Mouse (Mus musculus) embryonic facial prominence, embryonic 13.5 days (tissue): ENCODE measurements around the gene Itga3. TPM values are rescaled to one million over a fixed set of nuclear protein-coding genes. Genes with fewer than 3 reads are reported as not detected.

Source experiments
- ATAC-seq: fragments of 200-750 bp; cut with Nextera tagmentation; 2 replicates; pipeline ENCODE4 v1.8.0; 2017; ENCODE audit warnings: low read depth; ENCODE audit not compliant: insufficient number of reproducible peaks, insufficient read depth, low FRiP score, low TSS enrichment
- H3K27ac ChIP-seq: fragments of 300-500 bp; sonication (generic); 2 replicates; pipeline ENCODE4 v1.5.1; 2015; ENCODE audit warnings: moderate library complexity, mild to moderate bottlenecking, inconsistent platforms
- H3K27me3 ChIP-seq: fragments of 300-500 bp; sonication (generic); 2 replicates; pipeline ENCODE4 v1.6.1; 2015; ENCODE audit warnings: mild to moderate bottlenecking, inconsistent platforms
- H3K36me3 ChIP-seq: fragments of 300-500 bp; sonication (generic); 2 replicates; pipeline ENCODE4 v1.6.1; 2015; ENCODE audit warnings: mild to moderate bottlenecking, inconsistent platforms
- H3K4me1 ChIP-seq: fragments of 300-500 bp; sonication (generic); 2 replicates; pipeline ENCODE4 v1.6.1; 2015; ENCODE audit warnings: inconsistent platforms
- H3K4me2 ChIP-seq: fragments of 300-500 bp; sonication (generic); 2 replicates; pipeline ENCODE4 v1.6.1; 2015; ENCODE audit warnings: moderate library complexity, mild to moderate bottlenecking, inconsistent platforms
- H3K4me3 ChIP-seq: fragments of 300-500 bp; sonication (generic); 2 replicates; pipeline ENCODE4 v1.5.1; 2015; ENCODE audit warnings: mild to moderate bottlenecking, inconsistent platforms
- H3K9ac ChIP-seq: fragments of 300-500 bp; sonication (generic); 2 replicates; pipeline ENCODE4 v1.6.1; 2015; ENCODE audit warnings: mild to moderate bottlenecking, inconsistent platforms
- H3K9me3 ChIP-seq: fragments of 300-500 bp; sonication (generic); 2 replicates; pipeline ENCODE4 v1.6.1; 2016; ENCODE audit warnings: inconsistent platforms
- WGBS: fragments of 180-500 bp; shearing (Covaris S2); methylation state at CpG from one replicate; pipeline ENCODE4 v1.1.7; 2015; ENCODE audit warnings: mixed read lengths; 5-methylcytosine and 5-hydroxymethylcytosine counted together
- polyA plus RNA-seq: library from polyadenylated mRNA; unstranded; fragments of >200 nt; fragmentation: Nextera tagmentation; extraction: Ambion mirVana; gene quantifications from 2 replicates; pipeline ENCODE4 v1.2.1, GENCODE M21; 2015

Gene Itga3
- polyA plus RNA-seq, 1 experiment from 2014 or later = 7.0 TPM

- Histone ChIP-seq H3K9ac (peak overlapping the region; percentile 94), H3K36me3 (peaks cover 32% of the 10 kb centered on the region), H3K9me3 (no peaks in the 10 kb centered on the region), H3K4me1 (peaks cover 63% of the 10 kb centered on the region), H3K4me3 (peak overlapping the region; percentile 93), H3K27ac (peak overlapping the region; percentile 97), H3K27me3 (no peaks in the 10 kb centered on the region), H3K4me2 (peak overlapping the region; percentile 81)
- no peak for ATAC-seq
- 33% methylated on average over 15 of the region's 15 CpGs for WGBS
Measured at GRCm38 (mm10) chr11:95008661-95009628, 67.7 kb downstream of the Itga3 start.

- peak overlapping the region; percentile 45 for H3K4me3 ChIP-seq
- peaks cover 37% of the 10 kb centered on the region for H3K36me3 ChIP-seq
- no peaks in the 10 kb centered on the region for H3K27me3 ChIP-seq
- H3K4me2 ChIP-seq = peak overlapping the region; percentile 72
- H3K27ac ChIP-seq = peak overlapping the region; percentile 78
- H3K9ac ChIP-seq = peak overlapping the region; percentile 72; the same call in 1 of the 2 replicates
- no peaks in the 10 kb centered on the region for H3K9me3 ChIP-seq
- peaks cover 51% of the 10 kb centered on the region for H3K4me1 ChIP-seq
- WGBS = 56% methylated on average over 3 of the region's 3 CpGs
- ATAC-seq = no peak
Measured at GRCm38 (mm10) chr11:95007418-95007817, 69.2 kb downstream of the Itga3 start.

GRCm38 (mm10) chr11:95006525-95007219 is 69.9 kb downstream of the Itga3 start:
- peak; percentile 20 for ATAC-seq

GRCm38 (mm10) chr11:95006038-95006437 is 70.6 kb downstream of the Itga3 start:
- Histone ChIP-seq H3K9me3 (no peaks in the 10 kb centered on the region), H3K9ac (peak overlapping the region; percentile 72; the same call in 1 of the 2 replicates), H3K4me3 (peak overlapping the region; percentile 45), H3K27me3 (no peaks in the 10 kb centered on the region), H3K4me2 (peak overlapping the region; percentile 72), H3K36me3 (peaks cover 49% of the 10 kb centered on the region), H3K27ac (peak overlapping the region; percentile 78), H3K4me1 (peaks cover 41% of the 10 kb centered on the region)
- 30% methylated on average over 4 of the region's 4 CpGs for WGBS
- ATAC-seq = no peak

More at GRCm38 (mm10) chr11:95006525-95007219, 69.9 kb downstream of the Itga3 start:
- Histone ChIP-seq H3K4me2 (peak overlapping the region; percentile 72), H3K36me3 (peaks cover 44% of the 10 kb centered on the region), H3K4me3 (peak overlapping the region; percentile 45), H3K9me3 (no peaks in the 10 kb centered on the region), H3K4me1 (peaks cover 44% of the 10 kb centered on the region), H3K27me3 (no peaks in the 10 kb centered on the region), H3K27ac (peak overlapping the region; percentile 78), H3K9ac (peak overlapping the region; percentile 72)
- WGBS = under 1% methylated on average over 27 of the region's 27 CpGs

GRCm38 (mm10) chr11:95004937-95005198 is 71.7 kb downstream of the Itga3 start:
- H3K27ac ChIP-seq = peak overlapping the region; percentile 11; the same call in 1 of the 2 replicates
- H3K4me1 ChIP-seq = peaks cover 50% of the 10 kb centered on the region
- no peak overlapping the region for H3K4me3 ChIP-seq
- WGBS = 54% methylated on average over 6 of the region's 6 CpGs
- peak overlapping the region; percentile 17 for H3K9ac ChIP-seq
- no peaks in the 10 kb centered on the region for H3K9me3 ChIP-seq
- no peaks in the 10 kb centered on the region for H3K27me3 ChIP-seq
- no peak for ATAC-seq
- H3K4me2 ChIP-seq = no peak overlapping the region
- peaks cover 61% of the 10 kb centered on the region for H3K36me3 ChIP-seq

- no peak for ATAC-seq
- H3K4me2 ChIP-seq = no peak overlapping the region
Measured at GRCm38 (mm10) chr11:95004136-95004936, 72.3 kb downstream of the Itga3 start.

GRCm38 (mm10) chr11:95002705-95003104 is 73.9 kb downstream of the Itga3 start:
- Histone ChIP-seq H3K9me3 (no peaks in the 10 kb centered on the region), H3K4me2 (no peak overlapping the region), H3K36me3 (peaks cover 83% of the 10 kb centered on the region), H3K27me3 (no peaks in the 10 kb centered on the region), H3K9ac (no peak overlapping the region), H3K4me3 (no peak overlapping the region), H3K4me1 (peaks cover 37% of the 10 kb centered on the region), H3K27ac (no peak overlapping the region)
- no peak for ATAC-seq
- WGBS = 92% methylated on average over 8 of the region's 8 CpGs

More at GRCm38 (mm10) chr11:95004136-95004936, 72.3 kb downstream of the Itga3 start:
- Histone ChIP-seq H3K36me3 (peaks cover 66% of the 10 kb centered on the region), H3K9ac (peak overlapping the region; percentile 17), H3K27ac (peak overlapping the region; percentile 11; the same call in 1 of the 2 replicates), H3K4me3 (no peak overlapping the region), H3K4me1 (peaks cover 48% of the 10 kb centered on the region), H3K27me3 (no peaks in the 10 kb centered on the region), H3K9me3 (no peaks in the 10 kb centered on the region)
- 83% methylated on average over 12 of the region's 12 CpGs for WGBS

- no peak overlapping the region for H3K9ac ChIP-seq
- H3K27me3 ChIP-seq = no peaks in the 10 kb centered on the region
- peaks cover 92% of the 10 kb centered on the region for H3K36me3 ChIP-seq
- H3K4me1 ChIP-seq = peaks cover 27% of the 10 kb centered on the region
- no peak overlapping the region for H3K4me2 ChIP-seq
- H3K27ac ChIP-seq = peak overlapping the region; percentile 68; the same call in 1 of the 2 replicates
- no peaks in the 10 kb centered on the region for H3K9me3 ChIP-seq
- H3K4me3 ChIP-seq = no peak overlapping the region
- WGBS = 85% methylated on average over 21 of the region's 21 CpGs
- ATAC-seq = no peak
Measured at GRCm38 (mm10) chr11:95001584-95002347, 74.8 kb downstream of the Itga3 start.

- WGBS = 2% methylated on average over 8 of the region's 8 CpGs
- H3K4me2 ChIP-seq = 0 out of 2 replicates have a peak overlapping the region, but pooled peaks have one; percentile 7
Measured at GRCm38 (mm10) chr11:95001058-95001457, 75.5 kb downstream of the Itga3 start.

GRCm38 (mm10) chr11:95000548-95000947 is 76.1 kb downstream of the Itga3 start:
- peaks cover 94% of the 10 kb centered on the region for H3K36me3 ChIP-seq
- H3K9me3 ChIP-seq = no peaks in the 10 kb centered on the region
- H3K9ac ChIP-seq = peak overlapping the region; percentile 49
- no peaks in the 10 kb centered on the region for H3K27me3 ChIP-seq
- peak overlapping the region; percentile 68 for H3K27ac ChIP-seq
- WGBS = 47% methylated on average over 4 of the region's 4 CpGs
- peaks cover 26% of the 10 kb centered on the region for H3K4me1 ChIP-seq
- H3K4me3 ChIP-seq = no peak overlapping the region
- 0 out of 2 replicates have a peak overlapping the region, but pooled peaks have one; percentile 7 for H3K4me2 ChIP-seq
- no peak for ATAC-seq

More at GRCm38 (mm10) chr11:95001058-95001457, 75.5 kb downstream of the Itga3 start:
- peak overlapping the region; percentile 68 for H3K27ac ChIP-seq
- peak overlapping the region; percentile 28; the same call in 1 of the 2 replicates for H3K9ac ChIP-seq
- ATAC-seq = no peak
- H3K27me3 ChIP-seq = no peaks in the 10 kb centered on the region
- H3K9me3 ChIP-seq = no peaks in the 10 kb centered on the region
- H3K36me3 ChIP-seq = peaks cover 99% of the 10 kb centered on the region
- H3K4me3 ChIP-seq = no peak overlapping the region
- peaks cover 25% of the 10 kb centered on the region for H3K4me1 ChIP-seq
